Mouse (Mus musculus): Measurements from ENCODE around the gene Fuom. TPM values are rescaled to one million over a fixed set of nuclear protein-coding genes. Genes with fewer than 3 reads are reported as not detected.

Gene Fuom
- polyA plus RNA-seq, 1 experiment from 2014 or later, result 88.4 TPM

DNA sequence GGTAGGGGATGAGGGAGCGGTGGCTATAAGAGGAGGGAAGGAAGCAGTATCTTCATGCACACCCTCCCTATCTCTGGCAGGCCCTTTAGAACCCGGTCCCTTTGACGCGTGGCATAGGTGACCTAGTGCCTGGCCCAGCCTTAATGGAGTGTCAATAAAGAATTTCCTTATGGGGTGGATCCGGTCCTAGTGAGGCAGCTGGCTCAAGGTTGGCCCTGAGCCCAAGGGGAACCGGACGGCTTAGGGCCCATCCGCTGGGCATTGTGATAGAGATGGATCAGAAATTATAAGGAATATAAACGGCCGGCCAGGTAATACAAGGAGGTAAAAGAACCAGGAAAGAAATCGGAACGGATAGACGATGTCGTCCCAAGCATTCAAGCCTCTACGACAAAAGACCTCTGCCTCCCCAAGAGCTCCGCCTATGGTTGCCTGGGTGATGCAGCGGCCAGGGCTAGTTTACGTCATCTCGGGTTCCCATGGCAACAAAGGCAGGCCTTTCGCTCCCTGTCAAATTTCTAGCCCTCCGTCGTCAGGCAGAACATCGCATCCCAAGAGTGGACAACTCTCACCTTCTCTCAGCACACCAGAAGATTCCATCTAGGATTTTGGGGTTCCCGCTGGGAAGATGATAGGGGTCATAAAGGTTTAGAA is 21.6 kb downstream of the Fuom start:
- no peak overlapping the region for H3K27ac ChIP-seq

DNA sequence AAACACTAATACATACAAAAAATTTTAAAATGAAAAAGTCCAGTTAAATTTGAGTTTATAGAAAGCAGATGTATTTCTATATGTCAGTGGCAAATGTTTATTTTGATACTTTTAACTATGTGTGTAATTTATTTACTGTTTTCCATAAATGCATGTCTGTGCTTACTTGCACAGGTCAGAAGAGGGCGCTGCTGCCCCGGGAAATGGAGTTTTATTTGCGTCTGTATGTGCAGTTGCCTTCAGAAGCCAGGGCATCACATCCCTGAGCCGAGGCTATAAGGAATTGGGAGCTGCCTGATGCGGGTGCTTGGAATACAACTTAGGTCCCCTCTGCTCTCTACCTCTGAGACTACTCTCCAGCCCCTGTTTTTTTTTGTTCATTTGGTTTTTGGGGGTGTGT is 23.5 kb downstream of the Fuom start:
- H3K4me1 ChIP-seq (replicated peaks; ENCODE audit: insufficient read depth, low read length), result no peaks in the 10 kb centered on the region
- ATAC-seq (replicated peaks; ENCODE audit: low FRiP score, low read depth) (no peak), DNase-seq (ENCODE audit: low spot score) (peak; percentile 78)
- H3K27me3 ChIP-seq (ENCODE audit: insufficient read depth, low read length), result peaks cover 32% of the 10 kb centered on the region
- no peak overlapping the region for H3K4me3 ChIP-seq (replicated peaks; ENCODE audit: low read depth, low read length)
- WGBS, result 5% methylated on average over 5 of the region's 5 CpGs
- H3K36me3 ChIP-seq (ENCODE audit: insufficient read depth, low read length), result no peaks in the 10 kb centered on the region
- no peak overlapping the region for H3K9ac ChIP-seq (ENCODE audit: low read depth, low read length)
- H3K27ac ChIP-seq, result no peak overlapping the region
- no peaks in the 10 kb centered on the region for H3K9me3 ChIP-seq (replicated peaks; ENCODE audit: low read length)
- no peak overlapping the region for H3K4me2 ChIP-seq (ENCODE audit: low read length)
- peak; percentile 86 for TF ChIP-seq CTCF (IDR thresholded peaks at IDR 0.05; ENCODE audit: low read depth)

More for the DNA sequence above, 21.6 kb downstream of the Fuom start:
- no peaks in the 10 kb centered on the region for H3K4me1 ChIP-seq (replicated peaks; ENCODE audit: insufficient read depth, low read length)
- H3K4me3 ChIP-seq (replicated peaks; ENCODE audit: low read depth, low read length), result 0 out of 2 replicates have a peak overlapping the region, but pooled peaks have one; percentile 7
- H3K4me2 ChIP-seq (ENCODE audit: low read length), result peak overlapping the region; percentile 37
- WGBS, result 3% methylated on average over 24 of the region's 24 CpGs
- no peaks in the 10 kb centered on the region for H3K9me3 ChIP-seq (replicated peaks; ENCODE audit: low read length)
- TF ChIP-seq CTCF (IDR thresholded peaks at IDR 0.05; ENCODE audit: low read depth), result no peak
- H3K9ac ChIP-seq (ENCODE audit: low read depth, low read length), result no peak overlapping the region
- no peak; the same call in 1 of the 2 replicates for ATAC-seq (replicated peaks; ENCODE audit: low FRiP score, low read depth)
- H3K36me3 ChIP-seq (ENCODE audit: insufficient read depth, low read length), result no peaks in the 10 kb centered on the region
- H3K27me3 ChIP-seq (ENCODE audit: insufficient read depth, low read length), result peaks cover 32% of the 10 kb centered on the region
- peak; percentile 84 for DNase-seq (ENCODE audit: low spot score)

DNA sequence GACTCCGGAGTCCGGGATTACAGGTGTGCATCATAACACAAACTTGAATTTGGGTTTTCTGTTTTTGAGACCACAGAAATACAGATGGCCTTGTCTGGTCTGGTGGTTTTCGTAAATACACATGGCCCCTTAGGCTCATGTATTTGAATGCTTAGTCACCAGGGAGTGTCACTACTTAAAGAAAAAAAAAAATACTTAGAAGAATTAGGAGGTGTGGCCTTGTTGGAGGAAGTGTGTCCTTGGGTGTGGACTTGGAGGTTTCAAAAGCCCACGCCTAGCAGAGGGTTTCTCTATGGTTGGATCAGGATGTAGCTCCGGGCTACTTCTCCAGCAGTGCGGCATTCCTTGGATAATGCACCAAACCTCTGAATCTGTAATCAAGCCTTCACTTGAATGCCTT is 24.5 kb downstream of the Fuom start:
- ATAC-seq (replicated peaks; ENCODE audit: low FRiP score, low read depth), result no peak
- Histone ChIP-seq H3K4me3 (replicated peaks; ENCODE audit: low read depth, low read length) (no peak overlapping the region), H3K9ac (ENCODE audit: low read depth, low read length) (no peak overlapping the region), H3K4me1 (replicated peaks; ENCODE audit: insufficient read depth, low read length) (no peaks in the 10 kb centered on the region), H3K4me2 (ENCODE audit: low read length) (no peak overlapping the region), H3K9me3 (replicated peaks; ENCODE audit: low read length) (no peaks in the 10 kb centered on the region), H3K36me3 (ENCODE audit: insufficient read depth, low read length) (no peaks in the 10 kb centered on the region), H3K27me3 (ENCODE audit: insufficient read depth, low read length) (peaks cover 32% of the 10 kb centered on the region), H3K27ac (no peak overlapping the region)
- 71% methylated on average over 6 of the region's 6 CpGs for WGBS
- DNase-seq (ENCODE audit: low spot score), result no peak
- TF ChIP-seq CTCF (IDR thresholded peaks at IDR 0.05; ENCODE audit: low read depth), result no peak

DNA sequence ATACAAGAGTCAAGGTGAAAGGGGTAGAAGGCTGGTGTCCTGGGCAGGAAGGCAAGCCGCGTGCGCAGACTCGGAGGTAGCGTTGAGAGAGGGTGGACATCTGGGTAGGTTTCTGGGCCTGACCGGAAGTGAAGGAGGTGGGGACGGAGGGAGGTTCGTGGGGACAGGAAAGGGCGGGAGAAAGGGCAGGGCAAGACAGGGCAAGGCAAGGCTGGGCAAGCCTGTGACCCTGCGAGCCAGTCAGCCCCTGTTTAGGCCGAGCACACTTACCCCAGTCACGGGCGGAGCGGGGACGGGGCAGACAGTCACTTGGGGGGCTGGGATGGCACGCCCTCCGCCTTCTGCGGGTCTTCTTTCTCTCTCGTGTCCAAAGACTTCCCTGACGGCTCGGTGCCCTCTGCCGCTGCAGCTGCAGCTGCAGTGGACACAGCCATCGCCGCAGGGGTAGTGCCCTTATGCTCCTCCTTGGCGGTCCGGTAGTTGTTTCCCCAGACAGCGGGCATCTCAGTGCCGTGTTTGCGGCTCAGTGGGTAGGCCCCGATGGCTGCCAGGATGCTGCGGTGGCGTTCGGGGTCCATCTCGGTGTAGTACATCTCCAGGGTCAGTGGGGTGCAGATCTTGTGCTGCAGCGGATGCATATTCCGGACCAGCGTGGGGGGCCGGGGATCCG is 32.1 kb downstream of the Fuom start:
- 42% methylated on average over 38 of the region's 39 CpGs for WGBS
- H3K27me3 ChIP-seq (ENCODE audit: insufficient read depth, low read length), result no peaks in the 10 kb centered on the region
- peak overlapping the region; percentile 22; the same call in 1 of the 2 replicates for H3K4me3 ChIP-seq (replicated peaks; ENCODE audit: low read depth, low read length)
- no peaks in the 10 kb centered on the region for H3K9me3 ChIP-seq (replicated peaks; ENCODE audit: low read length)
- ATAC-seq (replicated peaks; ENCODE audit: low FRiP score, low read depth) (peak; percentile 59; the same call in 1 of the 2 replicates), DNase-seq (ENCODE audit: low spot score) (no peak)
- no peak for TF ChIP-seq CTCF (IDR thresholded peaks at IDR 0.05; ENCODE audit: low read depth)
- no peak overlapping the region for H3K27ac ChIP-seq
- H3K9ac ChIP-seq (ENCODE audit: low read depth, low read length), result peak overlapping the region; percentile 46
- H3K4me2 ChIP-seq (ENCODE audit: low read length), result peak overlapping the region; percentile 56
- H3K4me1 ChIP-seq (replicated peaks; ENCODE audit: insufficient read depth, low read length), result no peaks in the 10 kb centered on the region
- H3K36me3 ChIP-seq (ENCODE audit: insufficient read depth, low read length), result no peaks in the 10 kb centered on the region

DNA sequence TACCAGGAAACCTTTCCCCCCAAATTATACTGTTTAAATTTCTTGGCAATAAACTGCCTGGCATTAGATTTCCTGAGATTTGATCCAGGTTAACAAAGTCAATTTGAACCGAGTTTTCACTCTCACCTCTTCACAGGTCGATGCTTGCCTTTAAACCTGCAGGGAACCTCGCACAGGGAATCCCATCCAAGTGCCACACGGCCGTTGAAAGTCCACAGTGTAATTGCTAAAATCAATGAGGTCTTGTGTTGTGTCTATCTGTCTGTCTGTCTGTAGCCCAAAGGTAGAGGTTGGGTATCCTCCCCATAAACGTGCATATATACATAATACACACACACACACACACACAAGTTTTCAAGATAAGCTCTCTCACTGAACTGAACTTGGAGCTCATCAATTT is 34.8 kb downstream of the Fuom start:
- WGBS, result 50% methylated on average over 6 of the region's 6 CpGs
- ATAC-seq (replicated peaks; ENCODE audit: low FRiP score, low read depth) (no peak), DNase-seq (ENCODE audit: low spot score) (no peak)
- Histone ChIP-seq H3K4me3 (replicated peaks; ENCODE audit: low read depth, low read length) (no peak overlapping the region), H3K27ac (no peak overlapping the region), H3K27me3 (ENCODE audit: insufficient read depth, low read length) (peaks cover 5% of the 10 kb centered on the region; the same call in 1 of the 2 replicates), H3K9ac (ENCODE audit: low read depth, low read length) (no peak overlapping the region), H3K4me1 (replicated peaks; ENCODE audit: insufficient read depth, low read length) (no peaks in the 10 kb centered on the region), H3K4me2 (ENCODE audit: low read length) (no peak overlapping the region), H3K36me3 (ENCODE audit: insufficient read depth, low read length) (no peaks in the 10 kb centered on the region), H3K9me3 (replicated peaks; ENCODE audit: low read length) (no peaks in the 10 kb centered on the region)
- no peak for TF ChIP-seq CTCF (IDR thresholded peaks at IDR 0.05; ENCODE audit: low read depth)

DNA sequence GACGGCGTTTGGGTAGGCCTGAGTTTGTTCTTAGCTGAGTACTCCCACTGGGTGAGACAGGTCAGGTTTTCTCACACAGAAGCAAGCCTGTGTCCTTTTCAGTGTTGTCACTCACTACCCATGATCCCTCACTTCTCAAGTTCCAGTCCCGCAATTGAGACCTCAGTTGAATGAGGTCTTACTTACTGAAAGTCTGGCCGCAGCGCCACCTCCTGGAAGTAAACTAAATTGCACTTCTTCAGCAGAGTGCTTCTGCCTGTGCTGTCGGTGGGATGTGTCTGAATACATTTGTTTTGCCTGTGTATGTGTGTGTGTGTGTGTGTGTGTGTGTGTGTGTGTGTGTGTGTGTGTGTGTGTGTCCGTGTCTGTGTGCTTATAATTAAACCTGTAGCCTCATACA is 39.1 kb downstream of the Fuom start:
- Histone ChIP-seq H3K36me3 (ENCODE audit: insufficient read depth, low read length) (no peaks in the 10 kb centered on the region), H3K9ac (ENCODE audit: low read depth, low read length) (no peak overlapping the region), H3K9me3 (replicated peaks; ENCODE audit: low read length) (no peaks in the 10 kb centered on the region), H3K27ac (no peak overlapping the region), H3K4me3 (replicated peaks; ENCODE audit: low read depth, low read length) (no peak overlapping the region), H3K27me3 (ENCODE audit: insufficient read depth, low read length) (peaks cover 40% of the 10 kb centered on the region), H3K4me1 (replicated peaks; ENCODE audit: insufficient read depth, low read length) (peaks cover 13% of the 10 kb centered on the region), H3K4me2 (ENCODE audit: low read length) (no peak overlapping the region)
- DNase-seq (ENCODE audit: low spot score) (peak; percentile 74), ATAC-seq (replicated peaks; ENCODE audit: low FRiP score, low read depth) (0 out of 2 replicates have a peak, but pooled peaks have one; percentile 11)
- peak; percentile 80 for TF ChIP-seq CTCF (IDR thresholded peaks at IDR 0.05; ENCODE audit: low read depth)
- WGBS, result 23% methylated on average over 7 of the region's 7 CpGs

Data from kidney, postnatal 0 days (tissue).